Mouse (Mus musculus): ENCODE measurements around the gene Rbm24.

GRCm38 (mm10) chr13:46433880-46434560 lies 15.8 kb downstream of the Rbm24 start:
- TF ChIP-seq GATA1 (IDR thresholded peaks at IDR 0.05; ENCODE audit: low read length) (no peak), TAL1 (IDR thresholded peaks at IDR 0.05; ENCODE audit: low read length) (no peak)
